Mouse (Mus musculus) thymus, adult 18-20 months (tissue): ENCODE results near the gene Gnat2.

Experiments used
- DNase-seq, 2 experiments: peaks; one replicate each; pipeline ENCODE4 v3.0.0; 2022; ENCODE audit warnings: mixed read lengths in 2 of 2

Gnat2 gene

DNA sequence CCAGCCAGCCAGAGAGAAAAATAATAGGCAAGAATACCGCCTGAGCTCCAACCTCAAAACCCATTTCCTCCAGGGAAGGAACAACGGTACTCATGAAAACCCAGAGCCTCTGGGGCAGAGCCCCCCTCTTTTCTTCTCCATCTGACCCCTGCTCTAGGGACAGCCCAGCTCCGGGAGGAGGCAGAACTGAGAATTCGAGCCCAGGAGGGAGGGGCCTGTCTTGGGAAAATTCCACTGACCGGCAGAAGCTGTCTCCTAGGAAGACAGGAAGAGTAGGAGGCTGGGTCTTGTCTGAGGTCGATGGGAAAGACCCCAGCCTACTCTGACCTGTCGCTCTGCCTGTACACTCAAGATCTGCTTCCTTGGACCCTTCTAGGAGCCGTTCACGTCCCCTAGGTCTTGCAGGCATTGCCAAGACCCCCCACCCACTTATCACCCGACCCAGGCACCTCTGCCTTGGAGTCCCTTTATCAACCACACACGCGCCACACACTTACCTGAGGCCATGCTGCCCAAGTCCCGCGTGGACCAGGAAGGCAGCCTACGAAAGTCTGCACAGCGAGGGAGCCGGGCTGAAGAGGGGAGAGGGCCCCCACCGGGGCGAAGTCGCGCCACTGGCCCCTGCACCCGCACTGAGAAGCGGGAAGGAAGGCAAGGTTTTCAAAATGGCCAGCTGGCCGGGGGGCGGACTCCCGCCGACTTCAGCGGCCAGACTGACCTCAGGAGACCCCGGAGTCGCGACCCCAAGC is 6.7 kb upstream of the Gnat2 start:
- peak; percentile 34 to 38 for DNase-seq

DNA sequence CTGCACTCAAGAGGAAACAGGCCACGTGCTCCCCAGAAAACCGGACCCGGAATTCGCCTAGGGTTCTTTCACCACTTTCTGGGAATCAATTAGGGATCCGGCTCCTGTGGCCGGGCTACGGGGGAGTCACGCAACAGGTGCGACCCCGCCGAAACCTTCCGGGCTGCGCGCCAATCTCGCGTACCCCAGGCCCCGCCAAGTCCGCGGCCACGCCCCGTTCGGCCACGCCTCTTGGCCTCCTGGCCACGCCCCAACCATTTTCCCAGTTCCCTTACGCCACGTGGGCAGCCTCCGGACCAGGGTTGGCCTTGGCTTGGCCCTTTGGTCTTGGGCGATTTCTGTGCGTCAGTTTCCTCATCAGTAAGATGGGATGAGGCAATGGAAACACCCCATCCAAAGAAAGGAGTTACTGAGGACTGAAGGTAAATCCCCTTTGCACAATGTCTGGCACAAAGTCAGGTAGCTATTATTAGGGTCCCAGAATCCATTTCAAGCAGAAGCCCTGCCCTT is 6.1 kb upstream of the Gnat2 start, which contains the start of gene Ampd2:
Gene Ampd2, minus strand, starts transcription at position 182 of the 510 bp plus-strand sequence.
- peak; percentile 58 to 60 for DNase-seq

DNA sequence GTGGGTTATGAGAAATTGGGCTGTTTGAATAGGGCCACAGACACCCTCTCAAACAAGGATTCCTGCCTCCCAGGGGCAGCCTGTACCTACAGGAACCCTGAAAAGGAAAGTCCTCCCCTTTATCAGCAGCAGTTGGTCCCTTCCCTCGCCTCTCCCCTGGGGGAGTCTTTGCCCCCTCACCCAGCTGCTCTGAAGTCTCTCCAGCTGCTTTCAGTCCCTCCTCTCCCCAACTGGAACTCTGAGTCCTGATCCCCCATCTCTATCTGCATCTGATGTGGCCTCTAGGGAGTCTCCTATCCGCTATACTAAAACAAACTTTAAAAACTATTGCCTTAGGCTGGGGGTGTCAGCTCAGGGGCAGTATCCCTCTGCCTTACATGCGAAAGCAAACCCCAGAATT is 5.3 kb upstream of the Gnat2 start:
- no peak for DNase-seq

DNA sequence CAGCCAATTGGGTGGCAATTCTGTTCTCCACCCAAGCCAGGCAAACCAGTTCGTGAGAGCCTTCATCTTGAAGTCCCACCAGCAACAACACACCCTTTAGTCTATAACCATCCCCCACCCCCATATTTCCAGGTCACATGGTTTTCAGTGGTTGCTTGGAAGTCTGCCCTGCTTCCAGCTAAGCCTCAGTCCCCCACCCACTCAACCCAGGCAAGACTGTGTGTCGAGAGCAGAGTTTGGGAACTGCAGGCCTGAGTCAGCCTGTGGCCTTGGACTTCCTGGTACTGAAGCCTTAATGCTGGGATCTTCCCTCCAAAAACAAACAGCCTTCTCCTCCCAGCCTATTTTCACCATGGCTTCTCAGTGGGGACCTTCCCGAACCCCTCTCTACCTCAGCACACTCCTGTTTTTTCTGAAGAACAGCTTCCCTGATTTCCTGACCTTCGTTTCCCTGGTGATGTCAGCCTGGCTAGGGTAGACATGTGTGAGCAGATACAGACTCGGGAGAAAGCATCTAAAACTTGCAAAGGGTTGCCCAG is 3.7 kb upstream of the Gnat2 start:
- DNase-seq: no peak

DNA sequence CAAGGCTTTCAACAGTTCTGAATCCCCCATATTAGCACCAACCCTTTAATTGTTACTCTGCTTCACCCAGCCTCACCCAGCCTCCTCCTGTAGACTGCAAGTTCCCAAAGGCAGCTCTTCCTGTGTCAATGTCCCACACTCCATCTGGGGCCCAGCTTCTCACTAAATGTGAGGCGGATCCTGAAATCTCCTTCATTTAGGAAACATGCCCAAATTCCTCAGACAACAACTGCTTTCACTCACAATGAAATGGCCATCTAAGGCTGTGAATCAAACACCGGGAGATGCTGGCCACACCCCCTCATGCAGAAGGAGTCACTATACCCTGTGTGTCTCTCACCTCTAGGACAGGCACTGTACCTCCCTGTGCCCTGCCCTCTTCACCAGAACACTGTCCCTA is 2.7 kb upstream of the Gnat2 start:
- DNase-seq: no peak

DNA sequence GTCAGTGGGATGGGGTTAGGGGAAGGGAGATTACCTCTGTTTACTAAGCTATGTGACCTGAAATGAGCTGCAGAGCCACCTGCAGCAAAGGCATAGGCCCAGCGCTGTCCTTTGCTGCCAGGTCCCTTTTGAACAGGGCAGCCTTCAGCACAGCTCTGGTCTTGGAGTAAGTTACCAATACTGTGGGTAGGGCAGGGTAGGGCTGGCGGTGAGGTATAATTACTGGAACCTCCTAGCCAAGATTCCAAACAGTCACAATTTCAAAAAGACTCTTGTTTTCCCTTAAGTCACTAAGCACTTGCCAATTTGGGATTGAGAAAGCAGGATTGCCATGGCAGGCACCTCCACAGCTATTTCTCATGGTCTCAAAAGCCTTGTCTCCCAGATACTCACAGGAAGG is 2.0 kb upstream of the Gnat2 start:
- DNase-seq: no peak

DNA sequence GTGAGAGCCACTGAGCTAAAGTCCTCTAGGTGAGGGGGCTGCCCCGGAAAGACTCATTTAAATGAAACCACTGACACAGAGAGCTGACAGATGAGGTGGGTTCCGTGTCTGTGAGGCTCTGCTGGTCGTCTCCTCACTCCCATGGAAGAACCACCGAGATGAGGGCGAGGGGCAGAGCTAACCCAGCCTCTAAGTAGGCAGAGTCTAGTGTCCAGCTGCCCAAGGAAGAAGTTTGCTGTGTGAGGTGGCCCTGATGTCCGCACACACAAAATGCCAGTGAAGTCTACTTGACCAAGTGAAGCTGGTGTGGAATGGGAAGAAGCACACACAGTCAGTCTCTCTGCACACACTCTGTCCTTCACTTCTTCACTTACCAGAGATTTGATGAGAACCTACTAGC is 559 bp upstream of the Gnat2 start:
- DNase-seq: no peak

DNA sequence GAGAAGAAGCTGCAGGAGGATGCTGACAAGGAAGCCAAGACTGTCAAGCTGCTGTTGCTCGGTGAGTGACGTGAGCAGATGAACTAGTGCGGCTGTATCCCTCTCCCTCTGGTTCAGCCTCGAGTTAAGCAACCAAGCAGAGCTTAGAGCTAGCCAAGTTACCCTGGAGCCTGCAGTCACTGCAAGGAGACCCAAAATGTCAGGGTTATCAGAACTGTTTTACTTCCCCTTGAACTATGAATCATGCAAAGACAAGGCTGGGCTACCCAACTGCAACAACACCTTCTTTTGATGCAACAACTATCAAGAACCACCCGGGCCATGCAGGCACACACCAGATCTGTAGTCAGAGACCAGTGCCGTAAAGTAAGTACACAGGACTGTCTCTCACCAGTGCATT is 717 bp downstream of the Gnat2 start:
- DNase-seq: no peak

DNA sequence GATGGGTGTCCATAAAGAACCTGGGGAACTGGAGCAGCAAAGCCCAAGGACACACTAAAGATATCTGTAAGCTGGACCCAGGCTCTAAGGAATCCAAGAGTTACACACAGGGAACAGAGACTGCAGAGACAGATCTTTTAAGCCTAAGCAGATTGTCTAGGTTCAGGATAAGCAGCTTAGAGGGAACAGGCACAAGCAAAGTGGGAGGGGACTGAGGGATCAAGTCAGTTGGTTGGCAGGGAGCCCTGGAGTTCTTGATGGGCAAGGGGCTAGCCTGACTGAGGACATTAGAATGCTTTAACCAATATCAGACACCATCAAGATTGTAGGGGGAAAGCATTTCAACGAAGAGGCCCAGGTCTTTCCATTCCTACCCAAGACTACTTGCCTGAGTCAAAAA is 1.6 kb downstream of the Gnat2 start:
- DNase-seq: no peak

DNA sequence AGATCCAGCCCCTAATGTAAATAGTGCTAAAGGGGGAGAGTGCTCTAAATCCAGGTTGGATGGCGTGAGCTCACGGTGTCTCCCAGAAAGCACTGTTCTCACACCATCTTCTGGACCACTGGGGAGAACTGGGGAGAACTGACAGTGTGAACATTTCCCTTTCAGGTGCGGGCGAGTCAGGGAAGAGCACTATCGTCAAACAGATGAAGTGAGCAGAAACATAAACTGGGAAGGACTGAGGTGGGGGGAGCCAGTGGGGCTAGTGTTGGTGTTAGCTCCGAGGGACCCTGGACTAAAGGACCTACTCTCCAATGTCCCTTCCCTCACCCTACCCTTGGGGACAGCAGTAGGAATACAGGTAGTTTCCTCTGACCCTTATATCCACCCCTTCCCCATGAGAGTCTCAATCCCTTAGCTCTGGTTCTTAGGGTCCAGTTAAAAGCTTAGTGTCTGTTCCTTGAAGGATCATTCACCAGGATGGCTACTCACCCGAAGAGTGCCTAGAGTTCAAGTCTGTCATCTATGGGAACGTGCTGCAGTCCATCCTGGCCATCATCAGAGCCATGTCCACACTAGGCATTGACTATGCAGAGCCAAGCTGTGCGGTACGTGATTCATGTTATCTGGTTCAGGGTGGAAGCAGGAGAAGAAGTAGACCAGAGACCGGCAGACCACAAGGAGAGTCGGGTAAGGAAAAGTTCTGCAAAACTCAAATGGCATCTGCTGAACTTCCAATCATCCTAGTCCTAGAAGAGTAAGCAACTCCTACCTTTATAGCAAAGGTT is 2.6 kb downstream of the Gnat2 start:
- DNase-seq: no peak

DNA sequence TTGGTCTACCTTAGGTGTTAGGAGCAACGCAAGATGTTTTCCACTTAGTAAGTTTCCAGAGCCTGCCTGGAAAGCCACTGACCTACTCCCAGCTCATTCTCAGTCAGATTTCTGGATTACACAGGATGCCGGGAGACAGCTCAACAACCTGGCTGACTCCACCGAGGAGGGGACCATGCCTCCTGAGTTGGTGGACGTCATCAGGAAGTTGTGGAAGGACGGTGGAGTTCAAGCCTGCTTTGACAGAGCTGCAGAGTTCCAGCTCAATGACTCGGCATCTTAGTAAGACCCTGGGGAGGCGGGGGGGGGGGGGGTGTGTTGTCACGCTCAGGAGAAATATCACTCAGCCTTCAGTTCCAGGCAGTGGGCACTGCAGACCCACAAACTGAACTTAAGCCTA is 3.6 kb downstream of the Gnat2 start:
- no peak for DNase-seq

DNA sequence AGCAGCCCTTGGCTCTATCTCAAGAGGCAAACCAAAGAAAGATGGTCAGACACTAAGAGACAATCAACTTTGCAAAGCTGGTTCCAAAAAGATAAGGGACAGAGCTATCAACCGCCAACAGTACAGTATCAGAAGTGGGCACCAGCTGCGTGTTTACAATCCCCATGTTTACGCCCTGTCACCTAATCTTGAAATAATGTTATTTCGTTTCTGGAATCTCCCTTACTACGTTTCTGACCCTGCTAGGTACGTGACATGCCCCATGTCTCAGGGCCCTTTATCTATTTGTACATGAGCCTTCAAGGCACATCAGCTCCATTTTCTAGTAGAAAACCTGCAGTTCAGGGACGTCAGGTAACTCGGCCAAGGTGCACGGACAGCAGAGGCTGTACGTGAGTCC is 4.1 kb downstream of the Gnat2 start:
- no peak for DNase-seq

DNA sequence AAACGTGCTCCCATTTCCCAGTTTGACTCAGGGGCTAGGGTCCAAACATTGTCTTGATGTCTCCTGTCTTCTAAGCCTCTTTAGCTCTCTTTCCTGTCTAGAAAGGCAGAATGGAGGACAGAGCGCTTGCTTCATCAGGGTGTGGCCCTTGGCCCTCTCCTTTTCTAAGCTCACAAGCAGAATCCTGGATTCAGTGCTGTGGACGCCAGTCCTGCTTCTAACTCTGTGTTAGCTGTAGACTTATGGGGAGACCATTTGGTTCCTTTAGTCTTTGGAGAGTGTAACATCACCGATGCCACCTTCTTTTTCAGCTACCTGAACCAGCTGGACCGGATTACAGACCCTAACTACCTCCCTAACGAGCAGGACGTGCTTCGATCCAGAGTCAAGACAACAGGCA is 5.1 kb downstream of the Gnat2 start:
- no peak for DNase-seq

DNA sequence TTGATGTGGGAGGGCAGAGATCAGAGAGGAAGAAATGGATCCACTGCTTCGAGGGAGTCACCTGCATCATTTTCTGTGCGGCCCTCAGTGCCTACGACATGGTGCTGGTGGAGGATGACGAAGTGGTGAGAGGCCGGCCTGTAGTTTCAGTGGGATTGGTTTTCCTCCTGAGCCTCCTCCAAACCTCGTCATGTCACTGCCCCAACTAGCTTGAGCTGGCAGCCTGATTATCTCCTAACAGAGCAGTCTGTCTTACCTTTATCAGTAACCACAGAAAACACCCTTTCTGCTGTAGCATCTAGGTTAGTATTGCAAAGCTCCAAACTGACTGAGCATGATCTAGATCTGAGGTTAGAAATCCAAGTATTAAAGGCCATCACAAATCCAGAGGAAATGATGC is 5.7 kb downstream of the Gnat2 start:
- DNase-seq: no peak

DNA sequence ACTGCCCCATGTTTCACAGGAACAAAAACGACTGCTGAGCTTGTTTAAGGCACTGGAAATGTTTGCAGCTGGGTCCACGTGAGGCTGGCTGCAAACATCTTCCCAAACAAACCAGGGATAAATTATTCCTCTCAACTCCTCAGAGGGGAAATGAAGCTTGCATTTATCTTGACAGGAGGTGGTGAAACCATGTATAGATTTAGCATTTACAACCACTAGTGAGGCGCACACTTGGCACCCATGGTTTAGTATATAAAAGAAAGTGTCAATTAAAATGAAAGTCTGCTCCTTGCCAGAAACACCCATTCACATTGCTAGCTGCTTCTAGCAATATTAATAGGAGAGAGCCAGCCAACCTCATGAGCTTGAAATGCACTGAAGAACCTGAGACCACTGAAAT is 9.0 kb downstream of the Gnat2 start:
- DNase-seq: no peak

DNA sequence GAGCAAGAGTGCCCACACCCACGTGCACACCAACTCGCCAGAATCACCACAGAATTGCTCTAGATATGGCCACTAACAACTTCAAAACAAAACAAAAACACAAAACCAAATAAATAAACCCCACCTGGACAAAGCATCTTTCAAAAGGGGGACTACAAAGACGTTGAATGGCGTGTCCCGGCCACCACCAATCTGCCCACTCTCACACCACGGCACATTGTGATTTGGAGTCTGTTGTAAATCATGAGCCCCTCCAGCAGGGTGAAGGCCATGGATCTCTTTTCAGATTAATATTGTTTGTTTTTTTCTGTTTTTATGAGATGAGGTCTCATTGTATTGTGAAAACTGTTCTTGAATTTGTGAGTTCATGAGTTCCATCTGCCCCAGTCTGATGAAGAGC is 9.5 kb downstream of the Gnat2 start:
- no peak for DNase-seq

DNA sequence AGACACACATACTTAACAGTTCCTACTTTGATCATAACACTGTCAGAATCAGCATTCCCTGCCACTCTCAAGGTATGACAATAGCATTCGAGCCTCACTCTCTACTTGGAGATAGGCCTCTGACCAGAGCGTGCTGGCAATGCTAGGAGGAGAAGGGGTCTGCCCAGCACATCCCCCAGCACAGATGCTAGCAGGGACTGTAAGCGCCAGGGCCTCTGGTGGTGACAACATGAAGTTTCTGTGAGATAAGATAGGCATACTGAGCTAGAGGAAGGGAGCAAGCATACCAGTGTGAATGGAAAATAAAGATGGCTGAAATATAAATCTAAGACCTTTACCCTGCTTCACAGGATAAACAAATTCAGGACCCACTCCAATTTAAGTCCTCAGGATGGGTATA is 12.7 kb downstream of the Gnat2 start:
- DNase-seq: no peak

DNA sequence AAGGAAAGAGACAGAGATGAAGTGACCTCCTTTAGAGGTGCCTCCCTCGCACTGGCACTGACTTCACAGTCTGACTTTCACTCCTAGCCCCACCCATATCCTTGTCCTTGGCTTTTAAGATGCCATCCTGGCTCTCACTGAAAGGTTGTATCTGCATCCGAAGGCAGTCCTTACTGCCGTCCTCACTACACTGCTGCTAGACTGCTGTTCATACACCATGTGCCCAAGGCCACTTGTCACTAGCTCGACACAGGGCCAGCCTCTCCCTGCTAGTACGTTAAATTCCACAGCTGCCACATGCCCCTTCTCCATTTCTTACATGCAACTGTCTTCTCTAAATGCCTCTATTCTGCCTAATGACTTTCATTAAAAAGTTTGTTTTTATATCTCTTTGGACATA is 18.7 kb downstream of the Gnat2 start:
- DNase-seq: no peak

DNA sequence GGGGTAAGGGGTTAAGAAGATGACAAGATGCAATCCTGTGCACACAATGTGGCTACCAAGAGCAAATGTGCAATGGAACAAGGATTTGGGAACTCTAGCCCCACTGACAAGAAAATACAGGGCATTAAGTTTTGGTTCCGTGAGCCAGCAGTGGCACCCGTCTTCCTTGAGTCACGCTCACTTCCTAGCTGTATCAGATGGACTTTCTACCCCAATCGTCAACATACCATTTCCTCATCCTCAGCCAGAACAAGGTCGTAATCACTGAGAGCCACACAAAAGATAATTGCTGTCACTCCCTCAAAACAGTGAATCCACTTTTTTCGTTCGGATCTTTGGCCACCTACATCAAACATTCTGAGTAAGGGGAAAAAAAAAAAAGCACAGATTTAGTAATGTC is 19.7 kb downstream of the Gnat2 start:
- DNase-seq: no peak

DNA sequence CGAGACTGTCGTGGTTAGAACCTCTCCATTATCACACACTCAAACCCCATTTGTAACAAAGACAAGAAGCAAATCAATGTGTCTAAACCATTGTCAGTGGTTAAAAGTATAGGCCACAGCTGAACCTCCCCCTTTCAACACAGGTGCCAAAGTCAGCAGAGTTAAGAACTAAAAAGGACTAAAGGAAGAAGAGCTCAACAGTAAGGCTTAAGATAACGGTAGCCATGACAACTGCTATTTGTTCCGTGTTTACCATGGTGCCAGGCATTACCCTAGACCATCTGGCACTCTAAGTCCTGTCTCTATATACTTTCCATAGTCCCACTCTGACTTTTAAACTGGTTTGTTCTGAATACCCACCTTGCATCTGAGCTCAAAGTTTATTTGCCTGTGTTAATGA is 20.1 kb downstream of the Gnat2 start:
- DNase-seq: no peak

DNA sequence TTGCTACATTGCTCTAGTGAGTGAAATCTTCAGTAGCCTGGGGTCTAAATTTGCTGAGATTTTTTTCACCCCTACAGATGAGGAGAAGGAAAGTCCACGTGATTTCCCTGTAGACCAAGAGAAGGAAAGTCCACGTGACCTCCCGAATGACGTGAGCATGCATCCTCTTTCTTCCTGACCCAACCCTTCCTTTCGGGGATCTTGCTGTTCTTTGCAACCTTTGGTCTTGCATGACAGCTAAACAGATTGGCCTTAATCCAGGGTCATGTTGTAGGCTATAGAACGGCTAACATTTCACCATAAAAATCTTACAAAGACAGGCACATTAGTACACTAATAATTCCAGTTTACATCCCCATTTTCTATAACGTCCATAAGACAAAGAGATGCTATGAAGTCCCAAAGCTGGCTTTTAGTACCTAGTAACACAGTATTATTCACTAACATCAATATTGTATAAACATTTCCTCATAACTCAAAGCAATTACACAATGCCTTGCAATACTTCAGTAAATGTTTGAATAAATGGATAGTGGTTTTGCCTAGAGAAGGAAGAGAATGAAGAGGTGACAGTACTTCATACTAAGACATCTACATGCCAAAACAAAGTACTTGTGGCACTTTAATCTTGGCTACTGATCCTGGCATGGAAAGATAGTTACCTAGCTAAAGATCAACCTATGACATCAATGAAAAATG is 21.2 kb downstream of the Gnat2 start:
- no peak for DNase-seq

DNA sequence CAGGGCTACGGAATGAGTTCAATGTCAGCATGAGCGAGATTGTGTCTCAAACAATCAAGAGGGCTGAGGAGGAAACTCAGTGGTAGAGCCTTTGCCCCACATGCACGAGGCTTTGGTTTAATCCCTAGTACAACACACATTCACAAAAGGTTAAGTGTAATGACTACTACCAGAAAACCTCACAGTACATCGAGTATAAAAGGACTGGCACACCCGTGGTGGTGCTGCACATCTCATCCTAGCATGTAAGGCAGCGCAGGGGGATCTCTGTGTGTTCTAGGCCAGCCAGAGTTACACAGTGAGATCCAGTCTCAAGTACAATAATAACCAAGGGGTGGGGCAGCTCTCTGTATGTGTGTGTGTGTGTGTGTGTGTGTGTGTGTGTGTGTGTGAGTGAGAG is 24.9 kb downstream of the Gnat2 start:
- DNase-seq: no peak

DNA sequence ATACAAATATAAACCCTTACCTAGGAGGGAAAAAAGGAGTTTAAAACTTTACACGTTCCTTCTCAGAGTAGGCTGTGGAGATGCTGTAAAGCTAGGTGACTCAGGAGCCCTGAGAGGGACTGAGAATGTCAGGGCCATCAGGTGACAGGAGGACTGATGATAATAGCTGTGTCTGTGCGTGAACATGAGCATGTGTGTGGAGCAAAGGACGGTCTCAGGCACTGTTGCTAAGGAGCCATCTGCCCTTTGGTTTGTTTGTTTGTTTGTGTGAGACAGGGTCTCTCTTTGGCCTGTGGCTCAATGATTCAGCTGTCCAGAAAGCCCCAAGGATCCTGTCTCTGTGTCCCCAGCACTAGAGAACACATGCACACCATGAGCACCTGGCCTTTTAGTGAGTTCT is 28.5 kb downstream of the Gnat2 start:
- DNase-seq: no peak
